Mouse (Mus musculus) left cerebral cortex, postnatal 25 days (tissue): ENCODE results near the gene Hist1h4f. TPM values are rescaled to one million over a fixed set of nuclear protein-coding genes. Genes with fewer than 3 reads are reported as not detected.

Source experiments
- microRNA-seq, 2 experiments: library from miRNA; unstranded; fragments of <30 nt; microRNA quantifications; one replicate each; pipeline ENCODE4 v1.2.0; 2022
- total RNA-seq, 2 experiments: library from RNA; stranded (reverse); gene quantifications; 2 replicates each; pipeline ENCODE4 v1.2.3; 2021

The Hist1h4f gene
- total RNA-seq, 2 experiments from 2014 or later = 160 to 188 TPM

Small RNA genes within 50 kb of the gene (microRNA-seq; reads per million reads assigned to microRNA genes)
- 0 reads per million in 2 experiments for gene Gm44297
- gene Gm44359 = 0 reads per million in 2 experiments
- 0 reads per million in 2 experiments for gene Gm44394
- gene n-TStga1 = 0.25 to 1.0 reads per million in 2 experiments

Other genes with a start within 250 kb of the Hist1h4f start
- gene Zfp322a, start 182.4 kb downstream of the Hist1h4f start, total RNA-seq = 10 to 100 TPM; 35.1 to 36.5 TPM
- gene Abt1, start 127.8 kb downstream of the Hist1h4f start, total RNA-seq = 1 to 10 TPM; 8.3 to 8.9 TPM
- not detected for gene Btn1a1, start 85.7 kb downstream of the Hist1h4f start, total RNA-seq
- 1 to 10 TPM; 1.1 to 1.3 TPM for gene Btn2a2, start 62.8 kb downstream of the Hist1h4f start, total RNA-seq
- gene Hist1h4h, start 20.6 kb downstream of the Hist1h4f start, total RNA-seq = 100 to 1,000 TPM; 300 to 349 TPM
- gene Hist1h2af, start 17.7 kb downstream of the Hist1h4f start, total RNA-seq = 1 to 10 TPM; 1.6 to 3.9 TPM
- gene Hist1h3g, start 16.2 kb downstream of the Hist1h4f start, total RNA-seq = 1 to 10 TPM; 3.1 to 4.6 TPM
- gene Hist1h2bh, start 8.3 kb downstream of the Hist1h4f start, total RNA-seq = under 1 TPM; 0.57 to 0.87 TPM
- gene Hist1h3f, start 7.6 kb downstream of the Hist1h4f start, total RNA-seq = 10 to 100 TPM; 16.0 to 17.8 TPM
- gene Hist1h1d, start 1.6 kb upstream of the Hist1h4f start, total RNA-seq = 1 to 10 TPM; 3.6 to 5.7 TPM
- gene Hist1h3e, start 10.7 kb upstream of the Hist1h4f start, total RNA-seq = 10 to 100 TPM; 41.7 to 46.6 TPM
- 1 to 10 TPM; 5.0 to 6.6 TPM for gene Hist1h2ae, start 19.6 kb upstream of the Hist1h4f start, total RNA-seq
- gene Hist1h2bg, start 19.7 kb upstream of the Hist1h4f start, total RNA-seq = 10 to 100 TPM; 82.4 to 88.3 TPM
- 10 to 100 TPM; 25.7 to 29.4 TPM for gene Hist1h2bf, start 22.5 kb upstream of the Hist1h4f start, total RNA-seq
- 1 to 10 TPM; 9.0 to 9.1 TPM for gene Hist1h2ad, start 22.7 kb upstream of the Hist1h4f start, total RNA-seq
- gene Hist1h3d, start 24.1 kb upstream of the Hist1h4f start, total RNA-seq = 10 to 100 TPM in 1 of 2 experiments, 1 to 10 TPM in 1; 7.2 to 10.5 TPM
- gene Hist1h4d, start 29.9 kb upstream of the Hist1h4f start, total RNA-seq = 100 to 1,000 TPM; 121 to 160 TPM
- gene Hist1h2be, start 69.5 kb upstream of the Hist1h4f start, total RNA-seq = 1 to 10 TPM; 7.4 to 7.7 TPM
- gene Hist1h1e, start 70.9 kb upstream of the Hist1h4f start, total RNA-seq = 10 to 100 TPM; 53.2 to 67.9 TPM
- gene Hist1h2ac, start 132.3 kb upstream of the Hist1h4f start, total RNA-seq = 1 to 10 TPM; 2.1 to 2.4 TPM
- gene Hist1h2bc, start 132.6 kb upstream of the Hist1h4f start, total RNA-seq = 10 to 100 TPM; 32.7 to 35.0 TPM
- not detected for gene Hist1h1t, start 144.2 kb upstream of the Hist1h4f start, total RNA-seq
- 100 to 1,000 TPM in 1 of 2 experiments, 10 to 100 TPM in 1; 94.8 to 129 TPM for gene Hist1h4c, start 146.8 kb upstream of the Hist1h4f start, total RNA-seq
- gene Hfe, start 159.2 kb upstream of the Hist1h4f start, total RNA-seq = 1 to 10 TPM; 3.1 to 3.7 TPM
- 10 to 100 TPM; 51.7 to 71.1 TPM for gene Hist1h1c, start 187.2 kb upstream of the Hist1h4f start, total RNA-seq
- gene Hist1h3c, start 194.0 kb upstream of the Hist1h4f start, total RNA-seq = 1 to 10 TPM; 1.9 to 2.6 TPM
- 10 to 100 TPM; 17.5 to 23.2 TPM for gene Hist1h2bb, start 195.1 kb upstream of the Hist1h4f start, total RNA-seq
- 10 to 100 TPM; 27.5 to 31.4 TPM for gene Hist1h2ab, start 199.5 kb upstream of the Hist1h4f start, total RNA-seq
- 10 to 100 TPM in 1 of 2 experiments, 1 to 10 TPM in 1; 9.3 to 14.5 TPM for gene Hist1h3b, start 200.6 kb upstream of the Hist1h4f start, total RNA-seq
- gene Hist1h4b, start 205.4 kb upstream of the Hist1h4f start, total RNA-seq = 10 to 100 TPM; 87.5 to 89.8 TPM
- gene Hist1h4a, start 209.6 kb upstream of the Hist1h4f start, total RNA-seq = 10 to 100 TPM; 47.0 to 58.8 TPM
- 10 to 100 TPM; 35.9 to 40.0 TPM for gene Hist1h3a, start 210.7 kb upstream of the Hist1h4f start, total RNA-seq
- gene Hist1h1a, start 212.0 kb upstream of the Hist1h4f start, total RNA-seq = 10 to 100 TPM; 18.2 to 29.1 TPM
- not detected for gene Trim38, start 218.3 kb upstream of the Hist1h4f start, total RNA-seq